Mouse (Mus musculus) right cerebral cortex, postnatal 14 days (tissue): ENCODE results near the gene Numa1.
A peak's percentile ranks its signal among the peaks of the same experiment; 100 is the strongest.
"Not testable (repeated sequence)": the region's sequence is repeated elsewhere in the genome, so short reads cannot be mapped to it uniquely, and the experiment has no call there.

Experiments
- DNase-seq: peaks from one replicate; pipeline ENCODE4 v3.0.0; 2022

Numa1 gene

GRCm38 (mm10) chr7:101938348-101938747, 4.4 kb downstream of the Numa1 start:
- DNase-seq: no peak

- DNase-seq: no peak
Measured at GRCm38 (mm10) chr7:101939758-101940157, 5.8 kb downstream of the Numa1 start.

- DNase-seq: not testable (repeated sequence)
Measured at GRCm38 (mm10) chr7:101949008-101949407, 15.1 kb downstream of the Numa1 start.

GRCm38 (mm10) chr7:101951648-101952047, 17.7 kb downstream of the Numa1 start:
- no peak for DNase-seq

- no peak for DNase-seq
Measured at GRCm38 (mm10) chr7:101952098-101952497, 18.2 kb downstream of the Numa1 start.

GRCm38 (mm10) chr7:101954163-101954562, 20.3 kb downstream of the Numa1 start:
- no peak for DNase-seq

- no peak for DNase-seq
Measured at GRCm38 (mm10) chr7:101955276-101955675, 21.4 kb downstream of the Numa1 start.

- DNase-seq: no peak
Measured at GRCm38 (mm10) chr7:101955862-101956261, 22.0 kb downstream of the Numa1 start.

- no peak for DNase-seq
Measured at GRCm38 (mm10) chr7:101956481-101956880, 22.6 kb downstream of the Numa1 start.

- DNase-seq: no peak
Measured at GRCm38 (mm10) chr7:101956911-101957310, 23.0 kb downstream of the Numa1 start.

- DNase-seq: no peak
Measured at GRCm38 (mm10) chr7:101962829-101963228, 28.9 kb downstream of the Numa1 start.

- DNase-seq: no peak
Measured at GRCm38 (mm10) chr7:101963621-101964020, 29.7 kb downstream of the Numa1 start.

GRCm38 (mm10) chr7:101964551-101964950, 30.6 kb downstream of the Numa1 start:
- DNase-seq: no peak

- no peak for DNase-seq
Measured at GRCm38 (mm10) chr7:101965606-101966005, 31.7 kb downstream of the Numa1 start.

- DNase-seq: no peak
Measured at GRCm38 (mm10) chr7:101967256-101967655, 33.3 kb downstream of the Numa1 start.

- no peak for DNase-seq
Measured at GRCm38 (mm10) chr7:101968751-101969150, 34.8 kb downstream of the Numa1 start.

- DNase-seq: peak; percentile 82
Measured at GRCm38 (mm10) chr7:101969694-101970428, 36.0 kb downstream of the Numa1 start.

GRCm38 (mm10) chr7:101970429-101970775, 36.5 kb downstream of the Numa1 start:
- DNase-seq: peak; percentile 91

GRCm38 (mm10) chr7:101970821-101971461, 37.0 kb downstream of the Numa1 start:
- DNase-seq: peak; percentile 65

- DNase-seq: no peak
Measured at GRCm38 (mm10) chr7:101971721-101972120, 37.8 kb downstream of the Numa1 start.

GRCm38 (mm10) chr7:101973730-101974129, 39.8 kb downstream of the Numa1 start:
- no peak for DNase-seq

GRCm38 (mm10) chr7:101974505-101974904, 40.6 kb downstream of the Numa1 start:
- peak; percentile 19 for DNase-seq

GRCm38 (mm10) chr7:101982735-101983134, 48.8 kb downstream of the Numa1 start:
- no peak for DNase-seq

- no peak for DNase-seq
Measured at GRCm38 (mm10) chr7:101985081-101985480, 51.2 kb downstream of the Numa1 start.

GRCm38 (mm10) chr7:101994241-101994640, 60.3 kb downstream of the Numa1 start:
- no peak for DNase-seq
